Mouse (Mus musculus): ENCODE results near the gene Terf2. TPM values are rescaled to one million over a fixed set of nuclear protein-coding genes. Genes with fewer than 3 reads are reported as not detected.

The Terf2 gene
- total RNA-seq, 2 experiments from 2014 or later: 14.4 to 15.0 TPM

- DNase-seq: no peak
- intact Hi-C loops (cut with DNase I): no loop called here
Measured at GRCm38 (mm10) chr8:107023479-107023878, 72.9 kb downstream of the Terf2 start.

Small RNA genes within 50 kb of the gene (microRNA-seq; reads per million reads assigned to microRNA genes)
- gene Mir7075: 0.81 to 1.3 reads per million in 2 experiments

Other genes with a start within 250 kb of the Terf2 start
- 1 to 10 TPM; 1.2 to 1.9 TPM for gene Has3, start 226.3 kb downstream of the Terf2 start, total RNA-seq (2021)
- 10 to 100 TPM; 19.2 to 23.0 TPM for gene Utp4, start 202.9 kb downstream of the Terf2 start, total RNA-seq (2021)
- gene Sntb2, start 160.8 kb downstream of the Terf2 start, total RNA-seq (2021): 10 to 100 TPM; 19.9 to 21.0 TPM
- 10 to 100 TPM; 55.6 to 59.1 TPM for gene Vps4a, start 65.3 kb downstream of the Terf2 start, total RNA-seq (2021)
- gene Pdf, start 47.9 kb downstream of the Terf2 start, total RNA-seq (2021): 10 to 100 TPM; 49.4 to 49.6 TPM
- gene Cog8, start 39.9 kb downstream of the Terf2 start, total RNA-seq (2021): 10 to 100 TPM; 18.6 to 18.9 TPM
- gene Nip7, start 39.7 kb downstream of the Terf2 start, total RNA-seq (2021): 10 to 100 TPM; 19.5 to 24.2 TPM
- not detected for gene Tmed6, start 30.9 kb downstream of the Terf2 start, total RNA-seq (2021)
- 10 to 100 TPM; 35.0 to 39.5 TPM for gene Cyb5b, start 54.1 kb upstream of the Terf2 start, total RNA-seq (2021)
- gene Nfat5, start 196.9 kb upstream of the Terf2 start, total RNA-seq (2021): 10 to 100 TPM; 36.5 to 36.6 TPM